Mouse (Mus musculus) gastrocnemius, postnatal 4 days (tissue): ENCODE measurements around the gene Pnldc1. TPM values are rescaled to one million over a fixed set of nuclear protein-coding genes. Genes with fewer than 3 reads are reported as not detected.
"Not testable (repeated sequence)": the region's sequence is repeated elsewhere in the genome, so short reads cannot be mapped to it uniquely, and the experiment has no call there.

ENCODE experiments used
- DNase-seq, 2 experiments: peaks; one replicate each; pipeline ENCODE4 v3.0.0; 2021 to 2022; ENCODE audit warnings: low spot score in 2 of 2, mixed read lengths in 2 of 2
- long read RNA-seq, 2 experiments: library from polyadenylated mRNA; stranded (forward); transcript quantifications; one replicate each; pipeline ENCODE4 v2.0.0; 2021
- total RNA-seq, 2 experiments: library from RNA; stranded (reverse); gene quantifications; 2 replicates each; pipeline ENCODE4 v1.2.3; 2021

The Pnldc1 gene
- total RNA-seq, result 1 to 10 TPM in 1 of 2 experiments, under 1 TPM in 1; 0.31 to 2.0 TPM
- long read RNA-seq, experiment 1, partial matches to known transcripts, result 0 of 1 reads
- long read RNA-seq, experiment 1, other reads (novel, unspliced or antisense), result 0 of 1 reads
- long read RNA-seq, experiment 2, result 0 reads

DNA sequence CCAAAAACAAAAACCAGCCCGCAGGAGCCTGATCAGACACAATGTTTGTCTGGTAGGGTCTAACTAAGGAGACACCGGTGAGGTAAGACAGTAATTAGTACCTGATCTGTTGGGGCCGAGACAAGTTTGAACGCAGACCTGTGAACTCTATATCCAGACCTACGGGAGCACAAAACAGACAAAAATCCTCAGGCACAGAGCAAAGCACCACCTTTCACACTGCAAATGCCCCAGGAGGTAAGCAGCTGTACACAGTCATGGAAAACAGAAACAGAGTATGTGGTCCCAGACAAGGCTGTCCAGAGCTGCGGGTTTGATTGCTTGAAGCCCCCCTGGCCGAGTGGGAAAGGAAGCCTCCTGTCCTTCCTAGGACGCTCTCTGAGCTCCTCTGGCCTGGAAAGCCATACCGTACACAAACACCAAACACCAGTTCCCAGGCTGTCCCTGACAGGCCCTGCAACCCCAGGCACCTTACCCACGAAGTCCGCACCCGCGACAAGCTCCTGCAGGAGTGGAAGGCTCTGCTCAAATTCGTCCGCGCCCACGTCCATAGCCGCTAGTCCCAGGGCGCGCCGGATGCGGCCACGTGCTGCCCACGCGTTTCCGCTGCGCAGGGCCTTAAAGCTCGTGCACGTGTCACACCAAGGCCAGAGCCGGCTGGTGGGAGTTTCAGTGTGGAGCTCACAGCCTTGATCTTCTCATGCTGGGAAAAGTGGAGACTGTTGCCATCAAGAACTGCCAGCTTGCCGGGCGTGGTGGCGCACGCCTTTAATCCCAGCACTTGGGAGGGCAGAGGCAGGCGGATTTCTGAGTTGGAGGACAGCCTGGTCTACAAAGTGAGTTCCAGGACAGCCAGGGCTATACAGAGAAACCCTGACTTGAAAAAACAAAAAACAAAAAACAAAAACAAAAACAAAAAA lies at the start of gene Pnldc1:
TSS of gene Pnldc1 (minus strand) at position 870 of the 920 bp plus-strand sequence.
- no peak for DNase-seq

DNA sequence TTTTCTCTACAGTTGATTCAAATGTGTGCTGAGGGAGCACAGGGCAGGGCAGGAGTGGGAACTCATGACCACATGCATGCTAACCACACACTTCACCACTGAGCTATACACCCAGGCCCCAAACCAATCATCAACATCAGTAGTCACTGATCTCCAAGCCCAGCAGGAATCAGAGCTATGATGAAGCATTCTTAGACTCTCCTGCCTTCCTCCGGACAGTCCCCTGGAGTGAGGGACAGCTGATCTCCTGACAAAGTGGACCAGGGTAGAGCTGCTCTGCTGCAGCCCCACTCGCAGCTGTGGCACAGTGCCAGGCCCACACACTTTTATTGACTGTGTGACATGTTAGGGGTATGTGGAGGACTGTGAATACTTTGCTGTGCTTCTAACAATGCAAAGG lies 49.3 kb upstream of the Pnldc1 start:
- DNase-seq, result not testable (repeated sequence)

DNA sequence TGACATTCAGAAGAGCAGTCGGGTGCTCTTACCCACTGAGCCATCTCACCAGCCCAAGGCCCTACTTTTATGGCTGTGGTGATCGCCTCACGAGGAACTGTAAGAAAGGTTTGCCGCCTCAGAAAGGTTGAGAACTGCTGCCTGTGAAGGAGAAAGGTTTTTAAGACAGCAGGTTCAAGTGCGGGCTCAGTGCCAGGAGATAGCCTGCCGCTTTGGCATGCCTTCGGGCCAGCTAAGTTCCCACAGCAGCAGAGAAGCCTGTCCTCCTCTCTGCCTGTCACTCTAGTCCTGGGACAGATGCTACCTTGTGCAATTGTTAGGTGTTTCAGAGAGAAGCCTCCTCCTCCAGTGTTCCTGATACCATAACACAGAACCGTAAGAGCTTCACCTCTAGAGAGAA lies 46.6 kb upstream of the Pnldc1 start:
- no peak for DNase-seq

DNA sequence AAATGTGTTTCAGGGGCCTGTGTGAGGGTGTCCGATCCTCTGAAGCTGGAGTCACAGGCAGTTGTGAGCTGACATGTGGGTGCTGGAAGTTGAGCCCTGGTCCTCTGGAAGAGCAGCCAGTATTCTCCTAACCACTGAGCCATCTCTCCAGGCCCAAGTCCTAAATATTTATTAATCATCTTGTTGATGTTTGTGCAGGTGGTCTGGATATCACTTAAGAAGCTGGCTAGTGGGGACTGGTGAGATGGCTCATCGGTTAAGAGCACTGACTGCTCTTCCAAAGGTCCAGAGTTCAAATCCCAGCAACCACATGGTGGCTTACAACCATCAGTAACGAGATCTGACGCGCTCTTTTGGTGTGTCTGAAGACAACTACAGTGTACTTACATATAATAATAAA lies 39.6 kb upstream of the Pnldc1 start:
- no peak for DNase-seq

DNA sequence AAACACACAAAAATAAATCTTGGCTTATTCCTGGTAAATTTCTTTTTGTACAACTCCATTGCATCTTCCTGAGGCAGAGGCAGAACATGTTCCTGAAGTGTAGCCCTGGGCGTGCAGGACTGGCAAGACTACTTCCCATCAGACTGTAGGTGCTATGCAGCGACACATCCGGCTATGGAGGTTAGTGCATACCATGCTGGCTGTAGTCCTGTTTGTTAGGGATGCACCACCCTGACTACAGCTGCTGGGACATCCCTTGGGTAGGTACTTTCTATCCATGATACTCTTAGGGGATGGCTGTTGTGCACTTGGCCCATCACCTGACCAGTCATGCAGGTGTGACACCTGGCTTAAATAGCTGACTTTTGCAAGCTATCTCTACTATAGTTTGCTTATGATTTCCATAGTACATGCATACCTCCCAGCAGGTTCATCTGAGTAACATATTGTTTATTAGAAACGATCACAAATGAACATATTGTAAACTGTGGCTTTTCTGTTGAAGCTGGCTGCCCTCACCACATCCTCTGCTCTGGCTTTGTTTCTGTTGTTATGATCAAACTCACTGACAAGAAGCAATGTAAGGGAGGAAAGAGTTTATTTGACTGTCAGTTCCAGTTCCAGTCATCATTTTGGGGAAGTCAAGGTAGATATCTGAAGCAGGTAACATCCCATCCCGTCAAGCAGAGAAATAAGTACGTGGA lies 32.6 kb upstream of the Pnldc1 start:
- no peak for DNase-seq

DNA sequence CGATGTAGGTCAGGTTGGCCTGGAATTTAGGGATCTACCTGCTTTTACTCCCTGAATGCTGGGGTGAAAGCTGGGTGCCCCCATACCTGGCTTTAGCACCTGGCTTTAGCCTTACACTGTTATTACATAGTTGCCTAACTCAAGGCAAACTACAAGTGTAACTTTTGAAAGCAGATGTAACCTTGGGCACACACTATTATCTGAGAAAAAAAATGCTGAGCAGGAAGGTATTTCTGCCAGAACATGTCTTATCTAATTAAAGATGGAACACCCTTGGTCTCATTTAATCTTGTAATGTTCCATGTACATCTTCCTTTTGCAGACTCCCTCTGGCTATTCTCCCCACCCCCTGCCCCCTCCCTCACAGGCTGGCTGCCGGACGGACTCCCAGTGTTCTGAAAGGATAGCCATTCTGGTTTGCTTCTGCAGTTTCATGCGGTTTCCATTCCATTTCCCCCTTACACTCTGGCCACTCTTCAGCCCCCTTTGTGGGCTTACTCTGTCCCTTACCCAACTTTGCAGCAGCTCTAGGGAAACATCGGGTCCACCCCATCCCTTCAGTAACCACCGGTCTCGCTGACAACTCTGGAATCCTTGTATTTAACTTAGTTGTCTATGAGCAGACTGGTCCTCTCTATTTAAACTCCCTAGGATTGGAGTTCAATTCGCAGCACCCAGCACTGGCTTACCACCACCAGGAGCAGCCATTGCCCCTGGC lies 31.7 kb upstream of the Pnldc1 start:
- no peak for DNase-seq

DNA sequence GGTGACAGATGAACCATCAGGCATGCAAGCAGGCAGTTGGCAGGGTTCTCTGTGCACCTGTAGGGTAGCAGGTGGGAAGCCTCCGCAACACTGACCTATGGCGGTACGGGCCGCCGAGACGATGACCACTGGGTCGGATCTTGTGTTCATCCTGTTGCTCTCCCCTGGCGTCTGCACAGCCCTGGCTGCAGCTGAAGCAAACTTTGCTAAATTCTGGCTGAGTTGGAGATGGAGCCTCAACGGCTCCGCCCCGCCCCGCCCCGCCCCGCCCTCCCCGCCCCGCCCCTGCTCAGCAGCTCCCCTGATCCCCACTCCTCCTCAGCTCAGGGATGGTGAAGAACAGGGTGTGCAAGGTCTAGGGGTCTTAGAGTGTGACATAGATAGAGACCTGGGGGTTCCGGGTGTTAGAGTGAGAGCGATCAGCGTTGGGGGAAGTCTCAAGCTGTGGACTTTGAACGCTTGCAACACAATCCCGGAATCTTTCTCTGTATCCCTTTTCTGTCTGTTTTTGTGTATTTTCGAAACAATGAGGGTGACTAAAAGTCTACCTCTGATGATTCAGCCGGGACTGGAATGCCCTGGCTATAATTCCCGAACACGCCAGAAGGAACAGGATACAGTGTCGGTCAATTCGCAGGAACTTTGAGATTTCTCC lies 30.2 kb upstream of the Pnldc1 start, which contains the start of gene Acat3:
TSS of gene Acat3 (minus strand) at position 450 of the 655 bp plus-strand sequence.
- no peak for DNase-seq

DNA sequence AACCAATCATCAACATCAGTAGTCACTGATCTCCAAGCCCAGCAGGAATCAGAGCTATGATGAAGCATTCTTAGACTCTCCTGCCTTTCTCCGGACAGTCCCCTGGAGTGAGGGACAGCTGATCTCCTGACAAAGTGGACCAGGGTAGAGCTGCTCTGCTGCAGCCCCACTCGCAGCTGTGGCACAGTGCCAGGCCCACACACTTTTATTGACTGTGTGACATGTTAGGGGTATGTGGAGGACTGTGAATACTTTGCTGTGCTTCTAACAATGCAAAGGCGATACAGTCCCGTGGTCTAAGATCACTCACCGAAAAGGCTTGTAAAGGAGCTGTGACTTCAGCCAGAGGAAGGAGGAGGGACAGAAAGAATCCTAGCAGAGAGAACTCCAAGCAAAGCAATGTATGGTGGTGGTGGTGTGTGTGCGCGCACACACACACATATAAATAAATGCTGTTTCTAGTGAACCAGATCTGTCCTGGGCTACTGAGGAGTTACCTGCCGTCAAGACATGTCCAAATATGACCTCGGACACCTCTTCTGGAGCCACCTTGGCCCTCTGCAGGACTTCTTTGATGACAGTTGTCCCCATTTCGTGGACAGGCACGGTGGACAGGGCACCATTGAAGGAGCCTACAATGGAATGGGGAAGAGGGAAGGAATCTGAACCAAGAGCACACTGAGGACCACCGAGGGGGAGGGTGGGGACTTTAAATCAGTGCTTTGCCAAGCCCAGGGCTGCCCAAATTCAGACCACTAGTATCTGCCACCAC lies 29.5 kb upstream of the Pnldc1 start:
- not testable (repeated sequence) for DNase-seq

DNA sequence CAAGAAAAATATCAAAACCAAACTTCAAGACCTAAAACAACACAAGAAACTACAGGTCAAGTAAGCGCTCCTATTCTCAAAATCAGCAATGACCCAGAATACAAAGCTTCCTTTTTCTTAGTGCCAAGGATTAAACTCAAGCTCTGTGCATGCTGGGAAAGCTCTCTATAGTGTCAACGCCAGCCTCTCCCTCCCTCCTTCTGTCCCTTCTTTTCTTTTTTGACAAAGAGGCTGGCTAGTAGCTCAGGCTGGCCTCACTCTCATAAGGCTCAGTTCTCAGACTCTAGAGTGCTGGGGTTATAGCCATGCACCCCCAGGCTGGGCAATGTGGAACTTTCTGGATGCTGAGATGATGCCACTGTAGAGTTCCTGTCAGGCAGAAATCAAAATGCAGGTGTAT lies 28.0 kb upstream of the Pnldc1 start:
- no peak for DNase-seq

DNA sequence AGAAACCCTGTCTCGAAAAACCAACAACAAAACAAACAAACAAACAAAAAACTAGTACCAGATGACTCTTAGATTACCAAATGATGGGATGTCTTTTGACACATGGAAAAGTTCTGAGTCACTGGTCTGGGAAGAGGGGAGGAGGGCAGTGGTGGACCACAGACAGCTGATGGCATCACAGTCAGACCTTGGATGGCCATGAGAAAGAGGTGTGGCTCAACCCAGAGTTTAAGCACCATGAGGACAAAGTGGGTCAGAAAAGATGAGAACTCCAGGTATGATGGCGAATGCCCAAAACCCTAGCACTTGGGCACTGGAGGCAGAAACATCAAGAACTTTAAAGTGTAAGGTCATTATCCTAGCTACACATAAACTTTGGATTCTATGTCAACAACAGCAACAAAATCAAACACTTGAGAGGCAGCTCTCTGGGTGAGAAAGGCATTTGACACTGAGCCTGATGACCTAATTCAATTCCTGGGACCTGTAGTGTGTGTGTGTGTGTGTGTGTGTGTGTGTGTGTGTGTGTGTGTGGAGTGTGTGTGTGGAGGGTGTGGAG lies 27.5 kb upstream of the Pnldc1 start:
- no peak for DNase-seq

DNA sequence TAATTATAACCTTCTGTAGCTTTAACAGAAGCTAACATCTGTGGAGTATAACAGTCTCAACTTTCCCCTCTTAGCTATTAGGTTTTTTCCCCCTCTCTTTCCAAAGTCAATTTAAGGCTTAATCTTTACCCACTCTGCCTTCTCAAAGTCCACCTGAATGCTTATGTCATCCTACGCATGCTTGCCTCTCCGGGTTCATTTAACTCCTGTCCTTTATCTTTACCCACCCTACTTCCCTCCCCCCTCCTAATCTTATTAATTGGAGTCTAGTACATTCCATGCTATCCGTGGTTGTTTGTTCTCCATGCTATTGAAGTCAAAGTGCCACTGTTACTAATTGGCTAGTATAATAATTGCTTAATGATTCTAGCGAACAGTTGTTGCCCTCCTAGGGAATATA lies 25.7 kb upstream of the Pnldc1 start:
- no peak for DNase-seq

DNA sequence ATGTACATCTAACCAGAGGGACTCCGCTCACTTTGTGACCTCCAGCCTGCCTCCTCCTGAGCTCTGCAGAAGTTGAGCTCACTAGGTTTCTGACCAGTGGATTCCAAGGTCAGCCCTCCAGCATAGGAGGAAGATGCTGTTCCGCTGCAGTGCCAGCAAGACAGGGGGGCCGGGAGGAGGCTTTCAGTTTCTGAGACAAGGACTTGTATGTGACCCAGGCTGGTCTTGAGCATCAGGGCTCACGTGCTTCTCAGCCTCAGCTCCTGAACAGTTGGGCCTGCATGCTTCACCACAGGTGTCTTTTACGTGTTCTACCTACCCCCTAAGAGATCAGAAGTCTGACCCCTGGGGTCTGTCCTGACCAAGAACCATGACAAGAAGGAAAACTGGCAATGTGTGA lies 21.5 kb upstream of the Pnldc1 start:
- DNase-seq, result not testable (repeated sequence)

DNA sequence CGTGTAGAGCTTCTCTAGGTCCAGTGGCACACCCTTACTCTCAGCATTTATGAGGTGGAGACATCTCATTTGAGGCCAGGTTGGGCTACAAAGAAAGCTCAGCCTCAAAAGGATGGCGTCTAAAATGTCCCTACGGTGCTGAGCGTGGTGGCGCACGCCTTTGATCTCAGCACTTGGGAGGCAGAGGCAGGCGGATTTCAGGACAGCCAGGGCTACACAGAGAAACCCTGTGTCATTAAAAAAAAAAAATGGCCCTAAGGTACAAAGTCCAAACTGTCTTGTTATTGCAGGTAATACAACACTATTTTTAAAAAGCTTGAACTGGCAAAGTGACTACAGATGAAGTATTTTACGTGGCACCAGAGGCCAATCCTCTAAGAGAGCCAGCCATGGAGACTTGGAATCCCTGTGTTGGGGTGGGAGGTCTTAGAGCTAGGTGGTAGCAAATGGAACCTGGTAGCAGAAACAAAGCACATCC lies 15.7 kb upstream of the Pnldc1 start:
- no peak for DNase-seq

DNA sequence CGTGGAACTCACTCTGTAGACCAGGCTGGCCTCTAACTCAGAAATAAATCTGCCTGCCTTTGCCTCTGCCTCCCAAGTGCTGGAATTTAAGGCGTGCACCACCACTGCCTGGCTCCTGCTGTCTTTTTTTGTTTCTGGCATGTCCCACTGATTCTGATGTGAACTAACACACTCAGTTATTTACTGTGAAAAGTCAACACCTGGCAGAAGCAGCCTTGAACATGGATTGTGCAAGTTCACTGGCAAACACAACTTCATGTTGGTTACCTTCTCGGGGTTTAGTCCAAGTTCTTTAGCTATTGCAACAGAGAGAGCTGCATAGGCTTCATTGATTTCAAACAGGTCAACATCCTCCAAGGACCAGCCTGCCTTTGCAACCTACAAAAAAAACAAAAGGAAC lies 15.0 kb upstream of the Pnldc1 start:
- no peak for DNase-seq

DNA sequence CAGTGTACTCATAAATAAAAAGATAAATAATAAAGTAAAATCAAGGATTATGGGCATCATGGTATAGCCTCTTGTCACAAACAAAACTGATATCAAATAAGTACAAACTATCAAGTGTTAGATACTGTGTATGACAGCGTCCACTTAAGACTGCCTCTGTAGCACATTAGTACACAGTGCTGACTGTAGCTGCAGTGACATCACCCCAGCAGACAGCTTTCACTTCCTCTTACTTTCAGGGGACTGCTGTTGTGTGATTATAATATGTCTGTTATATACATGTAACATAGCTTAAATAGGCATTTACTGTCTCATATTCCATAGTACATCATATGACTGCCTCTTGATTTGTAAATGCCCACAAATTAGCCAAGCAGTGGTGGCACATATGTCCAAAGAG lies 11.0 kb upstream of the Pnldc1 start:
- DNase-seq, result no peak

DNA sequence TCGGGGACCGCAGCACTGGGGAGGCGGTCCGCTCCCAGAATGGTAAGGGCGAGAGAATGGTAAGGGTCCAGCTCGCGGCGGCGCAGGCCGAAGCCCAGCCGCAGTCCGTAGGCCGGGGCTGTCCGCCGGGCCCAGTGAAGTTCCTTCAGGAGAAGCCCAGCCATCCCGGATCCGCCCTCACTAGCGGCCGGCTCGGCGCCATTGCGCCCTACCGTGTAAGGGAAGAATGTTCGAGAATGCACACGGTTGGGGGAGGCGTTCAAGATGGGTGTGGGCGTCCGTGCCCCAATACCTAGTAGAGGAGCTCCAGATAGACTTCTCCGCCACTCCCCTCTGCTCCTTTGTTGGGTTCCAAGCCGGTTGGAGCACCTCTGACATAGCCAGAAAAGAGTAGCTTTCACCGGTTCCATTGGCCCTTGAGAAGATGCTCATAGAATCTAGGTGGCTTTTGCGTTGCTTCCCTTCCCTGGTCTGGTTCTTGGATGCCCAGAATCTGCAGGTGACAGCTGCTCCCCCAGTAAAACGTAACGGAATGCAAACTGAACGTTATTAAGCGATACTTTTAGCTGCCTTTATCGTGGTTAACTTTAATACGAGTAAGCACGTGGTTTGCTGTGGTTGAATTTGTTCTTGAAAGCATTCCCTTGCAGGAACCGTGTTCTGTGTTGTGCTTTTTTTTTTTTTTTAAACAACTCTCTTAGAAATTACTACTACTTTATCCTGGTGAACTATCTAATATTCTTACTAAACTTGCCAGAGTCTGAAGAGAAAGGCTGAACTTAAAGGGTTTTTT lies 6.8 kb upstream of the Pnldc1 start:
- peak in 1 of 2 experiments; percentile 40 for DNase-seq

DNA sequence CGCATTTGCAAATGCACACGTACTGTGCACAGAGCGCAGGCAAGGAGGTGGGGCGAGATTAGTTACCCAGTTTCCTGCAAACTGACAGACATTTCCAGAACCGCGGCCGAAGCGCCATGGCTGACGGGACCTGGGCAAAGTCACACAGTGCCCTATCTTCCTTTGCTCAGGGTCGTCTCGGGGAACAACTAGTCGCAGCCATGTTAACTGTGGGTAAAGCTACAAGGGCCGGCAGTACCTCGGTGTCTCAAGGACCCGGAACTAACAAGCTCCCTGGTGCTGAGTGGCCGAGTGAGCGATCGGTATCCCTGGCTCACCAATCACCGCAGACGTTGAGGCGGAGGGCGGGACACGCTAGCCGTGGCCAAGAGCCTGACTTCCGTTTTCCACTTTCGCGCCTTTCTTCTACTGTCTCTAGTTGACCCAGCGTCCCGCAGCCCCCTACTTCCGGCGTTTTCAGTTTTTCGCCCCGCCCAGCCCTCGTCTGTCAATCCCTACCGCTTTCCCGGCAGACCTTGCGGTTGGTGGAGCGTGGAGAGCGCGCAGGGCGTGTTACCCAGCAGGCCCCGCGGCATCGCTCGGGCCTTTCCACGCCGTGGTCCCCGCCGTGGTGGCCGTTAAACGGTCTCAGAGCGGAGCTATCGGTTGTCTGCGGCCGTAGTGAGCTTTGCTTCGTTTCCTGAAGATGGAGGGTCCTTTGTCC lies 6.0 kb upstream of the Pnldc1 start, which contains the start of gene Mrpl18:
TSS of gene Mrpl18 (minus strand) at position 465 of the 703 bp plus-strand sequence.
- peak; percentile 91 to 98 for DNase-seq

DNA sequence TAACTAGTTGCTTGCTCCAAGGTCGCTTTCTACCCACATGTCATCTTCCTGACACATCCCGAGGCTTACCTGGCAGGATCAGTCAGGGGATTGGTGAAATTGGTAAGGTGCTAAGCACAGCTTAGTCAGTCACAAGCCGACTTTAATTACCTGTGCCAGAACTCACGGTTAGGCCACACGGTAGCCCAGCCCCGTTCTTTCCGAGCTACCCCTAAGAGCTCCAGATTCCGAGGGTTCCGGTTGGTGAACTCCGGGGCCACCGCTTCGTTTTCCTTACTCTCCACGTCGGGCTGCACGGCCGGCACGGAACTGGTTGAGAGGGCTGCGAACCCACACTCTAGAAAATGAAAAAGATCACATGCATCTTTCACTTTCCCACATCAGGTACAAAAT lies 5.5 kb upstream of the Pnldc1 start, which contains the start of gene Tcp1:
TSS of gene Tcp1 (plus strand) at position 214 of the 393 bp plus-strand sequence.
- no peak for DNase-seq
